Mouse (Mus musculus) thymus, adult 2 months (tissue): ENCODE data around the gene Hip1. TPM values are rescaled to one million over a fixed set of nuclear protein-coding genes. Genes with fewer than 3 reads are reported as not detected.
A peak's percentile ranks its signal among the peaks of the same experiment; 100 is the strongest.
"Not testable (repeated sequence)": the region's sequence is repeated elsewhere in the genome, so short reads cannot be mapped to it uniquely, and the experiment has no call there.

ENCODE experiments used
- DNase-seq: peaks from one replicate; pipeline ENCODE4 v3.0.0; 2021
- H3K27ac ChIP-seq: fragments of 200-500 bp; 2 replicates; pipeline ENCODE4 v1.5.1; 2012; ENCODE audit warnings: low read length, control low read depth; ENCODE audit not compliant: control insufficient read depth, insufficient read depth
- H3K27me3 ChIP-seq: fragments of 200-500 bp; 2 replicates; pipeline ENCODE4 v1.6.1; 2012; ENCODE audit warnings: mild to moderate bottlenecking, low read length, moderate library complexity, mixed read lengths; ENCODE audit not compliant: control insufficient read depth, insufficient read depth
- H3K36me3 ChIP-seq: fragments of 200-500 bp; 2 replicates; pipeline ENCODE4 v1.6.1; 2012; ENCODE audit warnings: mild to moderate bottlenecking, low read length, moderate library complexity; ENCODE audit not compliant: control insufficient read depth, insufficient read depth
- H3K4me1 ChIP-seq: fragments of 200-500 bp; replicated peaks from 2 replicates; pipeline ENCODE4 v1.6.1; 2012; ENCODE audit warnings: low read length; ENCODE audit not compliant: control insufficient read depth, insufficient read depth
- H3K4me3 ChIP-seq: fragments of 200-500 bp; 2 replicates; pipeline ENCODE4 v1.5.1; 2012; ENCODE audit warnings: mild to moderate bottlenecking, low read length, control low read depth, moderate library complexity; ENCODE audit not compliant: control insufficient read depth, insufficient read depth
- CTCF ChIP-seq: fragments of 200-500 bp; IDR thresholded peaks from 2 replicates; pipeline ENCODE4 v1.5.1; 2012; ENCODE audit warnings: mild to moderate bottlenecking, control low read depth, low read length, moderate library complexity, borderline replicate concordance; ENCODE audit not compliant: control insufficient read depth, poor library complexity, insufficient read depth; ENCODE audit errors: extremely low read depth
- POLR2A ChIP-seq: fragments of 200-500 bp; IDR thresholded peaks from 2 replicates; pipeline ENCODE4 v1.6.1; 2012; ENCODE audit warnings: mild to moderate bottlenecking, low read length, control low read depth, moderate library complexity; ENCODE audit not compliant: control insufficient read depth, poor library complexity, insufficient read depth; ENCODE audit errors: extremely low read depth
- WGBS: fragments of 180-500 bp; shearing (Covaris S2); methylation state at CpG from one replicate; pipeline ENCODE4 v1.1.7; 2018; 5-methylcytosine and 5-hydroxymethylcytosine counted together
- polyA plus RNA-seq: library from polyadenylated mRNA; depleted of rRNA; stranded (reverse); fragments of >200 nt; gene quantifications from 2 replicates; pipeline ENCODE4 v1.2.3, GENCODE M21; 2012

The Hip1 gene
- polyA plus RNA-seq, 1 experiment = 11.8 TPM

- TF ChIP-seq POLR2A (peak; percentile 46; the same call in 1 of the 2 replicates), CTCF (0 out of 2 replicates have a peak, but pooled peaks have one; percentile 26)
- Histone ChIP-seq H3K27me3 (no peaks in the 10 kb centered on the region), H3K27ac (peak within 1 kb of the TSS; percentile 66; the same call in 1 of the 2 replicates), H3K4me1 (peaks cover 7% of the 10 kb centered on the region; the same call in 1 of the 2 replicates), H3K36me3 (peaks cover 19% of the 10 kb centered on the region), H3K4me3 (peak within 1 kb of the TSS; percentile 66)
- DNase-seq = peak; percentile 94
- WGBS = under 1% methylated on average over 64 of the region's 64 CpGs
Measured at GRCm38 (mm10) chr5:135369787-135370654, 174.9 kb downstream of the Hip1 start, which contains the start of gene Nsun5. Nsun5 (plus strand) TSS chr5:135369953.

- WGBS = 66% methylated on average over 9 of the region's 9 CpGs
- not testable (repeated sequence) for H3K4me1 ChIP-seq, H3K27me3 ChIP-seq, DNase-seq, H3K27ac ChIP-seq
- Histone ChIP-seq H3K36me3 (peaks cover 10% of the 10 kb centered on the region), H3K4me3 (peak overlapping the region; percentile 66; the same call in 1 of the 2 replicates)
Measured at GRCm38 (mm10) chr5:135369196-135369595, 175.7 kb downstream of the Hip1 start.

DNA sequence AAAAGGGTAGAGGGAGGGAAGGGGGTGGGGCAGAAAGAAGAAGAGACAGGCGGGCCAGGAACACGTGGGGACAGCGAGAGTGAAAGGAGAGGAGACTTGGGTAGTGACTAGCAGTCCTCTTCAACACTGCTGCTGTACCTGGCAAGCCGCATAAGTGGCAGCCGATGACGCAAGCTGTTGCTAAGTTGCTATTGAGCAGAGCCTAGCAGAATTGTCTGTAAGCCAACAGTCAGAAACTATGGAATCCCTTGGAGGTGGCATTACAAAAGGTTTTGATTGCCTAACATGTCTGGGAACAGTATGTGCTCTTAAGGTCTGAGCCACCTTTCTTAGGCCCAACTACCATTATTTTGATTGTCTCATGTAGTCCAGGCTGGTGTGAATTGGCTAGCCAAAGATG is 176.6 kb downstream of the Hip1 start:
- no peak for TF ChIP-seq POLR2A
- no peak for TF ChIP-seq CTCF

GRCm38 (mm10) chr5:135367841-135368240 is 177.1 kb downstream of the Hip1 start:
- 60% methylated on average over 6 of the region's 6 CpGs for WGBS
- peaks cover 7% of the 10 kb centered on the region; the same call in 1 of the 2 replicates for H3K4me1 ChIP-seq
- no peaks in the 10 kb centered on the region for H3K36me3 ChIP-seq
- no peak overlapping the region for H3K27ac ChIP-seq
- H3K27me3 ChIP-seq = no peaks in the 10 kb centered on the region
- no peak overlapping the region for H3K4me3 ChIP-seq
- DNase-seq = no peak
- TF ChIP-seq CTCF (no peak), POLR2A (no peak)

More for the DNA sequence above, 176.6 kb downstream of the Hip1 start:
- Histone ChIP-seq H3K27ac (no peak overlapping the region), H3K27me3 (no peaks in the 10 kb centered on the region), H3K4me3 (no peak overlapping the region), H3K4me1 (peaks cover 7% of the 10 kb centered on the region; the same call in 1 of the 2 replicates), H3K36me3 (peaks cover 3% of the 10 kb centered on the region; the same call in 1 of the 2 replicates)
- no peak for DNase-seq
- WGBS = 98% methylated on average over 6 of the region's 6 CpGs

- H3K4me1 ChIP-seq = no peaks in the 10 kb centered on the region
- 40% methylated on average over 12 of the region's 12 CpGs for WGBS
- DNase-seq = no peak
- no peak overlapping the region for H3K27ac ChIP-seq
- TF ChIP-seq CTCF = peak; percentile 53; the same call in 1 of the 2 replicates
- TF ChIP-seq POLR2A = no peak
- H3K27me3 ChIP-seq = no peaks in the 10 kb centered on the region
- H3K36me3 ChIP-seq = no peaks in the 10 kb centered on the region
- no peak overlapping the region for H3K4me3 ChIP-seq
Measured at GRCm38 (mm10) chr5:135363540-135363939, 181.4 kb downstream of the Hip1 start.

- Histone ChIP-seq H3K27ac (no peak overlapping the region), H3K27me3 (no peaks in the 10 kb centered on the region), H3K4me1 (no peaks in the 10 kb centered on the region), H3K4me3 (no peak overlapping the region), H3K36me3 (no peaks in the 10 kb centered on the region)
- 71% methylated on average over 3 of the region's 3 CpGs for WGBS
- TF ChIP-seq POLR2A (no peak), CTCF (no peak)
- DNase-seq = no peak
Measured at GRCm38 (mm10) chr5:135362572-135362971, 182.3 kb downstream of the Hip1 start.
